ENCODE assay signal across 9 mouse cellular contexts in the genomic region with DNA sequence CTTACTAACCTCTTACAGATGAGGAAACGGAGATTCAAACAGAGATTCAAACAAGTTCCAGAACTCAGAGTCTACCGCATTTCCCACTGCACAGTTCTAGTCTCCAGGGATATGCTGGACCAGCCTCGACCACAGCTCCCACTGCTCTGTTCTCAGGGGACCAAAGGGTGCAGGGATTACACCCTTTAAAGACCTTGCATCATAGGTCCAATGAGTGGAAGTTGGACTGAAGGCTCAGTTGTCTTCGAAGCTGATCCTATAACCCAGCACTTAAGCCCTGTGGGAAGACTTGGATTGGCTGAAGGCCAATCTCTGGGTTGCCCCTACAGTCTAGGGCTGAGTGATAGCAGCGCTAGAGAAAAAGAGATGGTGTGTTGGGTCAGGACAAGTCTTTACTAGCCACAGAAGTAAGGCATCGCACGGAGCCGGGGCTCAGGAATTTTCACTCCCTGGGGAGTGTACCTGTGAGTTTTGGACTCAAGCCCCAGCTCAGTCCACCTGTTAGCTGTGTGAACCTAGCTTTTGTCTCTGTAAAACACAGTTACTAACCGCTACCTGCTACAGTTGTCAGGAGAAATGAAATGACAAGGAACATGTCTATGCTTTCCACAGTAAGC. TPM values are rescaled to one million over a fixed set of nuclear protein-coding genes. Genes with fewer than 3 reads are reported as not detected.
A peak's percentile ranks its signal among the peaks of the same experiment; 100 is the strongest.
DNase-seq lines count a peak whose midpoint lies in the region; ATAC-seq lines count a peak whose summit lies in the region.
"Had no signal": no experiment of that assay in that cellular context is flagged by ENCODE, and none has a peak within 500 bp of the region (broad histone marks: within the 10 kb centered on the region; RNA-seq: fewer than 3 reads in every experiment).

No protein-coding gene starts in this region.

- H3K27me3 ChIP-seq in lung, embryonic 15.5 days, result no peaks in the 10 kb centered on the region
- no peaks in the 10 kb centered on the region for H3K27me3 ChIP-seq in forebrain, embryonic 10.5 days (ENCODE audit: poor library complexity, severe bottlenecking)
- no peaks in the 10 kb centered on the region for H3K27me3 ChIP-seq in intestine, embryonic 16.5 days (replicated peaks; ENCODE audit: control insufficient read depth, insufficient read depth, low read length)
- no peaks in the 10 kb centered on the region for H3K27me3 ChIP-seq in neural tube, embryonic 13.5 days

- H3K27ac ChIP-seq in lung, embryonic 15.5 days, result no peak overlapping the region
- no peak overlapping the region for H3K27ac ChIP-seq in forebrain, embryonic 10.5 days
- no peak overlapping the region for H3K27ac ChIP-seq in intestine, embryonic 16.5 days (ENCODE audit: low read length)
- no peak overlapping the region for H3K27ac ChIP-seq in neural tube, embryonic 13.5 days (replicated peaks)

- peak overlapping the region; percentile 85; the same call in 1 of the 2 replicates for H3K9ac ChIP-seq in lung, embryonic 15.5 days
- H3K9ac ChIP-seq in intestine, embryonic 16.5 days (ENCODE audit: low read depth, low read length), result peak overlapping the region; percentile 91
- H3K9ac ChIP-seq in neural tube, embryonic 13.5 days, result peak overlapping the region; percentile 98

- H3K4me3 ChIP-seq in lung, embryonic 15.5 days, result peak overlapping the region; percentile 76
- H3K4me3 ChIP-seq in forebrain, embryonic 10.5 days, result peak overlapping the region; percentile 78
- peak overlapping the region; percentile 90 for H3K4me3 ChIP-seq in intestine, embryonic 16.5 days (ENCODE audit: low read length)
- H3K4me3 ChIP-seq in neural tube, embryonic 13.5 days, result peak overlapping the region; percentile 89

- peaks cover 20% of the 10 kb centered on the region for H3K4me1 ChIP-seq in lung, embryonic 15.5 days
- H3K4me1 ChIP-seq in forebrain, embryonic 10.5 days, result peaks cover 27% of the 10 kb centered on the region
- peaks cover 10% of the 10 kb centered on the region for H3K4me1 ChIP-seq in intestine, embryonic 16.5 days (ENCODE audit: control insufficient read depth, insufficient read depth, low read length)
- H3K4me1 ChIP-seq in neural tube, embryonic 13.5 days (replicated peaks), result peaks cover 22% of the 10 kb centered on the region

- WGBS in lung, embryonic 15.5 days, result 80% methylated on average over 9 of the region's 9 CpGs
- 94% methylated on average over 9 of the region's 9 CpGs for WGBS in forebrain, embryonic 10.5 days
- 85% methylated on average over 9 of the region's 9 CpGs for WGBS in intestine, embryonic 16.5 days
- WGBS in neural tube, embryonic 13.5 days, result 85% methylated on average over 9 of the region's 9 CpGs

- H3K9me3 ChIP-seq in lung, embryonic 15.5 days, result no peaks in the 10 kb centered on the region
- H3K9me3 ChIP-seq in forebrain, embryonic 10.5 days, result no peaks in the 10 kb centered on the region
- H3K9me3 ChIP-seq in intestine, embryonic 16.5 days (ENCODE audit: control insufficient read depth, low read length), result no peaks in the 10 kb centered on the region
- H3K9me3 ChIP-seq in neural tube, embryonic 13.5 days, result no peaks in the 10 kb centered on the region

- peak overlapping the region; percentile 80 for H3K4me2 ChIP-seq in lung, embryonic 15.5 days
- H3K4me2 ChIP-seq in intestine, embryonic 16.5 days (ENCODE audit: low read depth, low read length), result peak overlapping the region; percentile 90
- peak overlapping the region; percentile 98 for H3K4me2 ChIP-seq in neural tube, embryonic 13.5 days

- no peak for DNase-seq in lung, postnatal 36 days
- DNase-seq in forebrain, embryonic 10.5 days (ENCODE audit: extremely low spot score, low spot score), result no peak
- DNase-seq in B cell, adult 2 months, result no peak
- DNase-seq in embryo, embryonic 10.5 days (ENCODE audit: low spot score), result no peak
- DNase-seq in thymus, adult 18-20 months, result no peak
- DNase-seq: kidney, postnatal 14 days had no signal

- no peak for ATAC-seq in lung, embryonic 15.5 days (ENCODE audit: borderline replicate concordance, extremely low read depth, low FRiP score, low TSS enrichment)
- no peak for ATAC-seq in intestine, embryonic 16.5 days
- no peak for ATAC-seq in neural tube, embryonic 13.5 days (ENCODE audit: low read depth)

- H3K36me3 ChIP-seq in lung, embryonic 15.5 days, result peaks cover 42% of the 10 kb centered on the region
- peaks cover 49% of the 10 kb centered on the region for H3K36me3 ChIP-seq in forebrain, embryonic 10.5 days (replicated peaks)
- H3K36me3 ChIP-seq in intestine, embryonic 16.5 days (ENCODE audit: control insufficient read depth, insufficient read depth, low read length), result peaks cover 17% of the 10 kb centered on the region; the same call in 1 of the 2 replicates
- H3K36me3 ChIP-seq in neural tube, embryonic 13.5 days, result peaks cover 45% of the 10 kb centered on the region

RNA-seq across cellular contexts. Expression of a gene that starts 1.6 kb away (rescaled TPM):
- polyA plus RNA-seq in lung, embryonic 15.5 days (2015; fragmentation: Nextera tagmentation; extraction: Ambion mirVana), result 45.6 and 46.8 TPM in 2 replicates
- 49.2 and 50.8 TPM in 2 replicates for polyA plus RNA-seq in forebrain, embryonic 10.5 days (2016; fragmentation: Nextera tagmentation; extraction: Ambion mirVana)
- polyA plus RNA-seq in intestine, embryonic 16.5 days (2015; fragmentation: Nextera tagmentation; extraction: Ambion mirVana), result 43.2 and 44.6 TPM in 2 replicates
- polyA plus RNA-seq in neural tube, embryonic 13.5 days (2015; fragmentation: Nextera tagmentation; extraction: Ambion mirVana), result 60.2 and 62.3 TPM in 2 replicates

RNA-seq across cellular contexts. Expression of a gene that starts 10.7 kb away (rescaled TPM):
- polyA plus RNA-seq in lung, embryonic 15.5 days (2015; fragmentation: Nextera tagmentation; extraction: Ambion mirVana), result 1.3 and 2.8 TPM in 2 replicates
- polyA plus RNA-seq in forebrain, embryonic 10.5 days (2016; fragmentation: Nextera tagmentation; extraction: Ambion mirVana), result 0.33 TPM in 2 replicates
- polyA plus RNA-seq in intestine, embryonic 16.5 days (2015; fragmentation: Nextera tagmentation; extraction: Ambion mirVana), result 1.1 and 1.3 TPM in 2 replicates
- polyA plus RNA-seq in neural tube, embryonic 13.5 days (2015; fragmentation: Nextera tagmentation; extraction: Ambion mirVana), result 2.1 and 11.5 TPM in 2 replicates

RNA-seq across cellular contexts. Expression of a gene that starts 13.6 kb away (rescaled TPM):
- polyA plus RNA-seq in lung, embryonic 15.5 days (2015; fragmentation: Nextera tagmentation; extraction: Ambion mirVana), result 125 and 127 TPM in 2 replicates
- 180 and 183 TPM in 2 replicates for polyA plus RNA-seq in forebrain, embryonic 10.5 days (2016; fragmentation: Nextera tagmentation; extraction: Ambion mirVana)
- polyA plus RNA-seq in intestine, embryonic 16.5 days (2015; fragmentation: Nextera tagmentation; extraction: Ambion mirVana), result 229 and 244 TPM in 2 replicates
- 122 and 144 TPM in 2 replicates for polyA plus RNA-seq in neural tube, embryonic 13.5 days (2015; fragmentation: Nextera tagmentation; extraction: Ambion mirVana)

RNA-seq across cellular contexts. Expression of a gene that starts 29.7 kb away (rescaled TPM):
- 47.7 and 54.1 TPM in 2 replicates for polyA plus RNA-seq in lung, embryonic 15.5 days (2015; fragmentation: Nextera tagmentation; extraction: Ambion mirVana)
- polyA plus RNA-seq in forebrain, embryonic 10.5 days (2016; fragmentation: Nextera tagmentation; extraction: Ambion mirVana), result 49.0 and 55.3 TPM in 2 replicates
- 25.8 and 29.4 TPM in 2 replicates for polyA plus RNA-seq in intestine, embryonic 16.5 days (2015; fragmentation: Nextera tagmentation; extraction: Ambion mirVana)
- polyA plus RNA-seq in neural tube, embryonic 13.5 days (2015; fragmentation: Nextera tagmentation; extraction: Ambion mirVana), result 68.2 and 83.1 TPM in 2 replicates

RNA-seq across cellular contexts. Expression of a gene that starts 45.0 kb away (rescaled TPM):
- 35.4 and 37.6 TPM in 2 replicates for polyA plus RNA-seq in lung, embryonic 15.5 days (2015; fragmentation: Nextera tagmentation; extraction: Ambion mirVana)
- 24.8 and 25.5 TPM in 2 replicates for polyA plus RNA-seq in forebrain, embryonic 10.5 days (2016; fragmentation: Nextera tagmentation; extraction: Ambion mirVana)
- polyA plus RNA-seq in intestine, embryonic 16.5 days (2015; fragmentation: Nextera tagmentation; extraction: Ambion mirVana), result 22.6 and 25.0 TPM in 2 replicates
- 24.6 and 25.6 TPM in 2 replicates for polyA plus RNA-seq in neural tube, embryonic 13.5 days (2015; fragmentation: Nextera tagmentation; extraction: Ambion mirVana)
